Mouse (Mus musculus) thymus, adult 2 months (tissue): ENCODE data around the gene Slc25a39. TPM values are rescaled to one million over a fixed set of nuclear protein-coding genes. Genes with fewer than 3 reads are reported as not detected.

ENCODE experiments used
- DNase-seq: peaks from one replicate; pipeline ENCODE4 v3.0.0; 2021
- H3K27ac ChIP-seq: fragments of 200-500 bp; 2 replicates; pipeline ENCODE4 v1.5.1; 2012; ENCODE audit warnings: low read length, control low read depth; ENCODE audit not compliant: control insufficient read depth, insufficient read depth
- H3K27me3 ChIP-seq: fragments of 200-500 bp; 2 replicates; pipeline ENCODE4 v1.6.1; 2012; ENCODE audit warnings: mild to moderate bottlenecking, low read length, moderate library complexity, mixed read lengths; ENCODE audit not compliant: control insufficient read depth, insufficient read depth
- H3K36me3 ChIP-seq: fragments of 200-500 bp; 2 replicates; pipeline ENCODE4 v1.6.1; 2012; ENCODE audit warnings: mild to moderate bottlenecking, low read length, moderate library complexity; ENCODE audit not compliant: control insufficient read depth, insufficient read depth
- H3K4me1 ChIP-seq: fragments of 200-500 bp; replicated peaks from 2 replicates; pipeline ENCODE4 v1.6.1; 2012; ENCODE audit warnings: low read length; ENCODE audit not compliant: control insufficient read depth, insufficient read depth
- H3K4me3 ChIP-seq: fragments of 200-500 bp; 2 replicates; pipeline ENCODE4 v1.5.1; 2012; ENCODE audit warnings: mild to moderate bottlenecking, low read length, control low read depth, moderate library complexity; ENCODE audit not compliant: control insufficient read depth, insufficient read depth
- CTCF ChIP-seq: fragments of 200-500 bp; IDR thresholded peaks from 2 replicates; pipeline ENCODE4 v1.5.1; 2012; ENCODE audit warnings: mild to moderate bottlenecking, control low read depth, low read length, moderate library complexity, borderline replicate concordance; ENCODE audit not compliant: control insufficient read depth, poor library complexity, insufficient read depth; ENCODE audit errors: extremely low read depth
- POLR2A ChIP-seq: fragments of 200-500 bp; IDR thresholded peaks from 2 replicates; pipeline ENCODE4 v1.6.1; 2012; ENCODE audit warnings: mild to moderate bottlenecking, low read length, control low read depth, moderate library complexity; ENCODE audit not compliant: control insufficient read depth, poor library complexity, insufficient read depth; ENCODE audit errors: extremely low read depth
- WGBS: fragments of 180-500 bp; shearing (Covaris S2); methylation state at CpG from one replicate; pipeline ENCODE4 v1.1.7; 2018; 5-methylcytosine and 5-hydroxymethylcytosine counted together
- polyA plus RNA-seq: library from polyadenylated mRNA; depleted of rRNA; stranded (reverse); fragments of >200 nt; gene quantifications from 2 replicates; pipeline ENCODE4 v1.2.3, GENCODE M21; 2012

Gene Slc25a39
- polyA plus RNA-seq, 1 experiment, result 235 TPM

- H3K4me3 ChIP-seq, result no peak overlapping the region
- no peak for DNase-seq
- peaks cover 12% of the 10 kb centered on the region; the same call in 1 of the 2 replicates for H3K4me1 ChIP-seq
- H3K27ac ChIP-seq, result no peak overlapping the region
- H3K27me3 ChIP-seq, result peaks cover 8% of the 10 kb centered on the region; the same call in 1 of the 2 replicates
- WGBS, result 94% methylated on average over 6 of the region's 6 CpGs
- H3K36me3 ChIP-seq, result no peaks in the 10 kb centered on the region
- TF ChIP-seq CTCF (no peak), POLR2A (no peak)
These were observed 34.3 kb upstream of the Slc25a39 start for GRCm38 (mm10) chr11:102442089-102442488.

GRCm38 (mm10) chr11:102441434-102441833 is 33.7 kb upstream of the Slc25a39 start:
- H3K36me3 ChIP-seq, result no peaks in the 10 kb centered on the region
- H3K4me3 ChIP-seq, result no peak overlapping the region
- no peak overlapping the region for H3K27ac ChIP-seq
- H3K4me1 ChIP-seq, result 0 out of 2 replicates have a peak, but pooled peaks cover 9% of the 10 kb centered on the region
- WGBS, result 93% methylated on average over 3 of the region's 3 CpGs
- peaks cover 4% of the 10 kb centered on the region; the same call in 1 of the 2 replicates for H3K27me3 ChIP-seq
- TF ChIP-seq POLR2A (no peak), CTCF (no peak)
- DNase-seq, result no peak

- 92% methylated on average over 8 of the region's 8 CpGs for WGBS
- no peak for TF ChIP-seq CTCF
- no peak for TF ChIP-seq POLR2A
- DNase-seq, result no peak
These were observed 32.5 kb upstream of the Slc25a39 start for GRCm38 (mm10) chr11:102440255-102440654.

GRCm38 (mm10) chr11:102439093-102440082 is 31.6 kb upstream of the Slc25a39 start:
- Histone ChIP-seq H3K4me1 (0 out of 2 replicates have a peak, but pooled peaks cover 9% of the 10 kb centered on the region), H3K36me3 (no peaks in the 10 kb centered on the region), H3K4me3 (no peak overlapping the region), H3K27ac (no peak overlapping the region), H3K27me3 (peaks cover 3% of the 10 kb centered on the region; the same call in 1 of the 2 replicates)
- no peak for DNase-seq
- WGBS, result 95% methylated on average over 14 of the region's 14 CpGs
- TF ChIP-seq CTCF (no peak), POLR2A (no peak)

More at GRCm38 (mm10) chr11:102440255-102440654, 32.5 kb upstream of the Slc25a39 start:
- Histone ChIP-seq H3K4me3 (no peak overlapping the region), H3K4me1 (0 out of 2 replicates have a peak, but pooled peaks cover 9% of the 10 kb centered on the region), H3K27me3 (peaks cover 3% of the 10 kb centered on the region; the same call in 1 of the 2 replicates), H3K27ac (no peak overlapping the region), H3K36me3 (no peaks in the 10 kb centered on the region)

GRCm38 (mm10) chr11:102438212-102439092 is 30.7 kb upstream of the Slc25a39 start:
- peak overlapping the region; percentile 24 for H3K4me3 ChIP-seq
- 0 out of 2 replicates have a peak, but pooled peaks cover 9% of the 10 kb centered on the region for H3K4me1 ChIP-seq
- WGBS, result 50% methylated on average over 77 of the region's 77 CpGs
- H3K27ac ChIP-seq, result no peak overlapping the region
- H3K36me3 ChIP-seq, result no peaks in the 10 kb centered on the region
- peaks cover 3% of the 10 kb centered on the region; the same call in 1 of the 2 replicates for H3K27me3 ChIP-seq
- TF ChIP-seq POLR2A, result no peak
- peak; percentile 81 for TF ChIP-seq CTCF
- peak; percentile 71 for DNase-seq
